Mouse (Mus musculus): ENCODE results near the gene Aldh3b1. TPM values are rescaled to one million over a fixed set of nuclear protein-coding genes. Genes with fewer than 3 reads are reported as not detected.

Aldh3b1 gene
- polyA plus RNA-seq, 1 experiment from 2014 or later: 1.2 TPM

GRCm38 (mm10) chr19:3889096-3889495, 40.5 kb downstream of the Aldh3b1 start:
- no peak for ATAC-seq (ENCODE audit: low FRiP score)
- no peaks in the 10 kb centered on the region for H3K9me3 ChIP-seq (replicated peaks)
- peaks cover 76% of the 10 kb centered on the region for H3K36me3 ChIP-seq
- H3K27me3 ChIP-seq: no peaks in the 10 kb centered on the region
- 87% methylated on average over 5 of the region's 5 CpGs for WGBS
- H3K9ac ChIP-seq: no peak overlapping the region
- no peak overlapping the region for H3K4me3 ChIP-seq
- H3K27ac ChIP-seq: no peak overlapping the region
- no peak overlapping the region for H3K4me2 ChIP-seq (replicated peaks)
- no peaks in the 10 kb centered on the region for H3K4me1 ChIP-seq

- no peak overlapping the region for H3K27ac ChIP-seq
- 85% methylated on average over 6 of the region's 6 CpGs for WGBS
- no peak for ATAC-seq (ENCODE audit: low FRiP score)
- H3K4me1 ChIP-seq: no peaks in the 10 kb centered on the region
- no peak overlapping the region for H3K4me3 ChIP-seq
- H3K27me3 ChIP-seq: no peaks in the 10 kb centered on the region
- H3K9ac ChIP-seq: no peak overlapping the region
- no peak overlapping the region for H3K4me2 ChIP-seq (replicated peaks)
- H3K36me3 ChIP-seq: peaks cover 36% of the 10 kb centered on the region
- H3K9me3 ChIP-seq (replicated peaks): no peaks in the 10 kb centered on the region
Observed at GRCm38 (mm10) chr19:3884325-3884990, 45.1 kb downstream of the Aldh3b1 start.

DNA sequence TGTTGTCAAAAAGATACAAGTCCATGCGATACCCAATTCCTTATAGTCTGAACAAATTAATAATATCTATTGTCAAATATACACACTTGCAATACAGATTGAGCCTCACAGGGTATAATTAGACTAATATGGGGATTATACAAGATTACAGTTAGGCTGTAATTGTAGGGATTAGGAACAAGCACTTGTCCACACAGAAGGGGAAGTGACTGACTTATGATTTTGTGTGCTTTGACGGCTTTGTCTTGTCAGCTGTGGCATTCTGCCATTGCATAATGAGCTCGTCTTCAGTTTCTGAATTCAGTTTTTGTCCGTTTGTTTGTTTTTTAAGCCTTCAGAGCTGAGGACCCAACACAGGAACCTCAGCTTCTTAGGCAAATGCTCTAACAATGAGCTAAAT, 47.4 kb downstream of the Aldh3b1 start:
- Histone ChIP-seq H3K9me3 (replicated peaks) (no peaks in the 10 kb centered on the region), H3K9ac (no peak overlapping the region), H3K27me3 (no peaks in the 10 kb centered on the region), H3K4me2 (replicated peaks) (no peak overlapping the region), H3K4me1 (no peaks in the 10 kb centered on the region), H3K36me3 (peaks cover 20% of the 10 kb centered on the region), H3K4me3 (no peak overlapping the region), H3K27ac (no peak overlapping the region)
- 90% methylated on average over 4 of the region's 4 CpGs for WGBS
- no peak for ATAC-seq (ENCODE audit: low FRiP score)

DNA sequence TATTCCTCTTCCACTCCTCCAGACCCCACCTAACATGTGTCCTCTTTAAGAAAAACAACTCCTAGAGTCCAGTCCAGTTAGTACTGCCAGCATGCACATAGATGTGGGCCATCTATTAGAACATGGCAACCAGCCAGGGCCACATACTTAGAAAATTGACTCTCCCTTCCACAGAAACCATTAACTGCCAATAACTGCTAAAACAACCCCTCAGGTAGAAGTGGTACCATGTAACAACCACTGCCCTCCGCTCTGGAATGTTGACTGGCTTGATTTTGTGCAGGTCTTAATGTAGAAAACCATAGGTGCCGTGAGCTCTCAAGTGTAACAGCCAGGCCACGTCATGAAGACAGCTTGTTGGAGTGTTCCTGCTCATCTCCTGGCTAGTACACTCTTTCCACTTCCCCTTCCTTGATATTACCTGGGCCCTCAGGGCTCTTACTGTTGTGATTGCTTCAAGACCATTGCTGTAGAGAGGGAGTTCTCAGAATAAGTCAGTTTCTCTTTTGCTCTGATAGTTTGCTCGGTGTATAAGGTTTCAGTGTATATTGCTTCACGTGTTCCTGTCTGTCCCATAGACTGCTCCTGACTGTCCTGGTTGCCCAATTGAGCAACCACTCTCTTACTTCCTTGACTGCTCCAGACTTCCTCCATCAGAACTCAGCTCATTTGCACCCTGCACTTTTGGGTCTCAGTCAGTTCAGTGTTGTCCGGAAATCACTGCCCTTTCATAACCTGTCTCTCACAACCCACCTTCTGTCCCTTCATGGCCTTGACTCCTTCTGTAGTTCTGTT, 49.4 kb downstream of the Aldh3b1 start:
- H3K4me1 ChIP-seq: no peaks in the 10 kb centered on the region
- H3K36me3 ChIP-seq: peaks cover 2% of the 10 kb centered on the region; the same call in 1 of the 2 replicates
- H3K9me3 ChIP-seq (replicated peaks): no peaks in the 10 kb centered on the region
- no peak overlapping the region for H3K27ac ChIP-seq
- 89% methylated on average over 6 of the region's 6 CpGs for WGBS
- H3K4me3 ChIP-seq: no peak overlapping the region
- ATAC-seq (ENCODE audit: low FRiP score): no peak
- no peaks in the 10 kb centered on the region for H3K27me3 ChIP-seq
- no peak overlapping the region for H3K9ac ChIP-seq
- no peak overlapping the region for H3K4me2 ChIP-seq (replicated peaks)

DNA sequence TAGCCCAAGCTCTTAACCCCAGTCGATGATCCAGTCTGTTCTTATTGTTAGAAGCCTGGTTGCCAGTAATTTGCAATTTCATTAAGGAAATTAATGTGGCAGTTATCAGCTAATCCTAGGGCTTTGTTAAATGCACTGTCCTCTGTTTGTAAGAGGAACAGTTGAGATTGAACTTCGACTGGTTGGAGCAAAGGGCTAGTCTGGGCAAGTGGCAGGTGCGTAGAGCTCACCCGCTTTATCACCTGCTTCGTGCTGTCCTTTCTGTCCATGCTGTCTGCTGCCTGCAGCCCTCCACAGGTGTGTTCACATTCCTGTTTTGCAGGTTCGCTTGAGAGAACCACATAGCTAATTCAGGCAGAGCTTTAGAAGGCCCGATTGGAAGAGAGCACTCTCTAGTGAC, 54.6 kb downstream of the Aldh3b1 start:
- Histone ChIP-seq H3K4me2 (replicated peaks) (no peak overlapping the region), H3K4me3 (no peak overlapping the region), H3K36me3 (no peaks in the 10 kb centered on the region), H3K9me3 (replicated peaks) (no peaks in the 10 kb centered on the region), H3K27ac (no peak overlapping the region), H3K4me1 (no peaks in the 10 kb centered on the region), H3K9ac (no peak overlapping the region), H3K27me3 (no peaks in the 10 kb centered on the region)
- no peak for ATAC-seq (ENCODE audit: low FRiP score)
- WGBS: 89% methylated on average over 7 of the region's 7 CpGs

DNA sequence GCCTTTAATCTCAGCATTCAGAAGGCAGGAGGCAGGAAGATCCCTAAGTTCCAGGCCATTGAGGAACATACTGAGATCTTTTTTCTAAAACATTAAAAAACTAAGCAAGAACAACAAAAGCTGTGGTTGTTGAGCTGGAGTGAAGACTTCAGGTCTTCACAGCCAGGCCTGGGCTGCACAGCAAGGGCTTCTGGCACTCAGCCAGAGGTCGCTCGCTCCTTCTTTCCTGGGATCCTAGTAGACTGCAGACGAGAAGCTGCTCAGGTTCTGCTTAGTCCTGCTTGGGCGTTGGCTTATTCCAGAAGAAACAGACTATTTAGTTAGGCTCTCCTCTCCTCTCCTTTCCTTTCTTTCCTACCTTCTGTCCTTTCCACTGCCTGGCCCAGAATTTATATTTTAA, 57.2 kb downstream of the Aldh3b1 start:
- Histone ChIP-seq H3K4me2 (replicated peaks) (no peak overlapping the region), H3K27me3 (no peaks in the 10 kb centered on the region), H3K36me3 (no peaks in the 10 kb centered on the region), H3K9ac (no peak overlapping the region), H3K4me3 (no peak overlapping the region), H3K27ac (no peak overlapping the region), H3K9me3 (replicated peaks) (no peaks in the 10 kb centered on the region), H3K4me1 (no peaks in the 10 kb centered on the region)
- WGBS: 75% methylated on average over 4 of the region's 4 CpGs
- no peak for ATAC-seq (ENCODE audit: low FRiP score)

GRCm38 (mm10) chr19:3871468-3871867, 58.1 kb downstream of the Aldh3b1 start:
- Histone ChIP-seq H3K4me3 (no peak overlapping the region), H3K9ac (no peak overlapping the region), H3K9me3 (replicated peaks) (no peaks in the 10 kb centered on the region), H3K27ac (no peak overlapping the region), H3K27me3 (no peaks in the 10 kb centered on the region), H3K36me3 (peaks cover 8% of the 10 kb centered on the region; the same call in 1 of the 2 replicates), H3K4me2 (replicated peaks) (no peak overlapping the region), H3K4me1 (no peaks in the 10 kb centered on the region)
- ATAC-seq (ENCODE audit: low FRiP score): no peak

DNA sequence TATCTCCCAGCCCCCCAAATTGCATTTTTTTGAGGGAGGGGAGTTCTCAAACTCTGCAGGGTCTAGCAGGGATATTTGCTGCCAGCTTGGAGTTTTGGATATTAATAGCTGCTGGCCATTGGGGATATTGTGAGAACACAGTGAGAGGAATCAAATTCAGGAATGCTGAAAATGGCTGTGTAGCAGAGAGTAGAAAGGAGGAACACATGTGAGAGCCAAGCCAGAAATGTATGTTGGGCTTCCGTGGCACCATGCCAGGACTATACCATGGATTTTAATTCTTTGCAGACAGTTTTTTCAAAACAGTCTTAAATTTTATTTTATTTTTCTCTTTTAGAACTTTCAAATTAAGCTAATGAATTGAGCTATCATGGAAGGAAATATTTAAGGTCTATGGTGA, 61.3 kb downstream of the Aldh3b1 start:
- no peak overlapping the region for H3K4me3 ChIP-seq
- H3K4me1 ChIP-seq: no peaks in the 10 kb centered on the region
- H3K36me3 ChIP-seq: peaks cover 17% of the 10 kb centered on the region
- no peaks in the 10 kb centered on the region for H3K9me3 ChIP-seq (replicated peaks)
- H3K4me2 ChIP-seq (replicated peaks): no peak overlapping the region
- no peaks in the 10 kb centered on the region for H3K27me3 ChIP-seq
- ATAC-seq (ENCODE audit: low FRiP score): no peak
- H3K9ac ChIP-seq: no peak overlapping the region
- 89% methylated on average over 1 of the region's 1 CpGs for WGBS
- no peak overlapping the region for H3K27ac ChIP-seq

GRCm38 (mm10) chr19:3864960-3865359, 64.6 kb downstream of the Aldh3b1 start:
- 82% methylated on average over 2 of the region's 2 CpGs for WGBS
- H3K36me3 ChIP-seq: peaks cover 17% of the 10 kb centered on the region
- no peaks in the 10 kb centered on the region for H3K27me3 ChIP-seq
- no peak overlapping the region for H3K4me3 ChIP-seq
- H3K9ac ChIP-seq: no peak overlapping the region
- no peak for ATAC-seq (ENCODE audit: low FRiP score)
- H3K4me2 ChIP-seq (replicated peaks): no peak overlapping the region
- no peaks in the 10 kb centered on the region for H3K4me1 ChIP-seq
- H3K27ac ChIP-seq: no peak overlapping the region
- no peaks in the 10 kb centered on the region for H3K9me3 ChIP-seq (replicated peaks)

Other genes starting within 250 kb of the Aldh3b1 start
- gene Lrp5, start 243.2 kb downstream of the Aldh3b1 start, polyA plus RNA-seq (2016; fragmentation: Nextera tagmentation; extraction: Ambion mirVana): 3.8 and 4.0 TPM in 2 replicates
- gene 1810055G02Rik, start 221.5 kb downstream of the Aldh3b1 start, polyA plus RNA-seq (2016; fragmentation: Nextera tagmentation; extraction: Ambion mirVana): 37.3 and 37.5 TPM in 2 replicates
- 59.3 and 70.8 TPM in 2 replicates for gene Kmt5b, start 162.4 kb downstream of the Aldh3b1 start, polyA plus RNA-seq (2016; fragmentation: Nextera tagmentation; extraction: Ambion mirVana)
- gene Chka, start 78.0 kb downstream of the Aldh3b1 start, polyA plus RNA-seq (2016; fragmentation: Nextera tagmentation; extraction: Ambion mirVana): 63.2 and 66.8 TPM in 2 replicates
- 24.9 and 29.9 TPM in 2 replicates for gene Tcirg1, start 22.7 kb downstream of the Aldh3b1 start, polyA plus RNA-seq (2016; fragmentation: Nextera tagmentation; extraction: Ambion mirVana)
- gene Ndufs8, start 17.0 kb downstream of the Aldh3b1 start, polyA plus RNA-seq (2016; fragmentation: Nextera tagmentation; extraction: Ambion mirVana): 180 and 207 TPM in 2 replicates
- 8.1 and 8.5 TPM in 2 replicates for gene Unc93b1, start 5.4 kb upstream of the Aldh3b1 start, polyA plus RNA-seq (2016; fragmentation: Nextera tagmentation; extraction: Ambion mirVana)
- not detected in 2 replicates for gene Aldh3b3, start 28.8 kb upstream of the Aldh3b1 start, polyA plus RNA-seq (2016; fragmentation: Nextera tagmentation; extraction: Ambion mirVana)
- gene Aldh3b2, start 42.5 kb upstream of the Aldh3b1 start, polyA plus RNA-seq (2016; fragmentation: Nextera tagmentation; extraction: Ambion mirVana): 0.96 and 1.2 TPM in 2 replicates
- gene Acy3, start 56.8 kb upstream of the Aldh3b1 start, polyA plus RNA-seq (2016; fragmentation: Nextera tagmentation; extraction: Ambion mirVana): 2.4 and 2.6 TPM in 2 replicates
- 0.35 and 0.47 TPM in 2 replicates for gene Tbx10, start 62.9 kb upstream of the Aldh3b1 start, polyA plus RNA-seq (2016; fragmentation: Nextera tagmentation; extraction: Ambion mirVana)
- gene Nudt8, start 70.8 kb upstream of the Aldh3b1 start, polyA plus RNA-seq (2016; fragmentation: Nextera tagmentation; extraction: Ambion mirVana): 18.7 and 18.9 TPM in 2 replicates
- 3.2 and 4.2 TPM in 2 replicates for gene Gm49405, start 70.8 kb upstream of the Aldh3b1 start, polyA plus RNA-seq (2016; fragmentation: Nextera tagmentation; extraction: Ambion mirVana)
- gene Doc2g, start 73.5 kb upstream of the Aldh3b1 start, polyA plus RNA-seq (2016; fragmentation: Nextera tagmentation; extraction: Ambion mirVana): 4.4 and 5.8 TPM in 2 replicates
- 187 and 188 TPM in 2 replicates for gene Ndufv1, start 83.0 kb upstream of the Aldh3b1 start, polyA plus RNA-seq (2016; fragmentation: Nextera tagmentation; extraction: Ambion mirVana)
- 357 and 360 TPM in 2 replicates for gene Gstp1, start 108.2 kb upstream of the Aldh3b1 start, polyA plus RNA-seq (2016; fragmentation: Nextera tagmentation; extraction: Ambion mirVana)
- gene Gstp2, start 116.2 kb upstream of the Aldh3b1 start, polyA plus RNA-seq (2016; fragmentation: Nextera tagmentation; extraction: Ambion mirVana): 1.5 and 8.3 TPM in 2 replicates
- not detected in 2 replicates for gene Gstp3, start 129.8 kb upstream of the Aldh3b1 start, polyA plus RNA-seq (2016; fragmentation: Nextera tagmentation; extraction: Ambion mirVana)
- not detected in 2 replicates for gene Cabp2, start 151.8 kb upstream of the Aldh3b1 start, polyA plus RNA-seq (2016; fragmentation: Nextera tagmentation; extraction: Ambion mirVana)
- 65.6 and 76.9 TPM in 2 replicates for gene Cdk2ap2, start 167.4 kb upstream of the Aldh3b1 start, polyA plus RNA-seq (2016; fragmentation: Nextera tagmentation; extraction: Ambion mirVana)
- 19.6 and 24.4 TPM in 2 replicates for gene Pitpnm1, start 170.2 kb upstream of the Aldh3b1 start, polyA plus RNA-seq (2016; fragmentation: Nextera tagmentation; extraction: Ambion mirVana)
- 68.8 and 71.3 TPM in 2 replicates for gene Aip, start 196.1 kb upstream of the Aldh3b1 start, polyA plus RNA-seq (2016; fragmentation: Nextera tagmentation; extraction: Ambion mirVana)
- gene Gpr152, start 210.0 kb upstream of the Aldh3b1 start, polyA plus RNA-seq (2016; fragmentation: Nextera tagmentation; extraction: Ambion mirVana): 0.05 TPM in 1 of 2 replicates, not detected in the other
- gene Cabp4, start 214.2 kb upstream of the Aldh3b1 start, polyA plus RNA-seq (2016; fragmentation: Nextera tagmentation; extraction: Ambion mirVana): 0.16 and 0.39 TPM in 2 replicates
- gene Coro1b, start 218.8 kb upstream of the Aldh3b1 start, polyA plus RNA-seq (2016; fragmentation: Nextera tagmentation; extraction: Ambion mirVana): 128 and 131 TPM in 2 replicates
- 1.0 and 1.2 TPM in 2 replicates for gene Ptprcap, start 223.8 kb upstream of the Aldh3b1 start, polyA plus RNA-seq (2016; fragmentation: Nextera tagmentation; extraction: Ambion mirVana)
- gene Rps6kb2, start 233.5 kb upstream of the Aldh3b1 start, polyA plus RNA-seq (2016; fragmentation: Nextera tagmentation; extraction: Ambion mirVana): 64.8 and 68.2 TPM in 2 replicates
- gene Carns1, start 245.7 kb upstream of the Aldh3b1 start, polyA plus RNA-seq (2016; fragmentation: Nextera tagmentation; extraction: Ambion mirVana): 4.7 and 5.0 TPM in 2 replicates